Mouse (Mus musculus): ENCODE results near the gene Aco2.

Aco2 gene

GRCm38 (mm10) chr15:81943176-81943749, 71.2 kb downstream of the Aco2 start:
- DNase-seq (ENCODE audit: low read depth, low spot score): no peak

DNA sequence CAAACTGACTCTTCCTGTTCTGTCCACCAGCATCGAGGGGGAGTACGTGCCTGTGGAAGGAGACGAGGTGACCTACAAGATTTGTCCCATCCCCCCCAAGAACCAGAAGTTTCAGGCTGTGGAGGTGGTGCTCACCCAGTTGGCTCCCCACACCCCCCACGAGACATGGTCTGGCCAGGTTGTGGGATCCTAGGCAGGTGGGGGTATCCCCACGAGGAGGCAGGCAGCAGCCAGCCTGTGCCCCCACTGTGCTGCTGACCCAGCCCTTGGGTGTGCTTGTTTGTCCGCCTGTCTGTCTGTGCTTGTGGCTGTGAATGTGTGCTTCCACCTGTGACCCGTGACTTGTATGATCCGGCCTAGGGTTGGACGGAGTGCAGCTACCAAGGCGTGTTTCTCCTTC, 77.0 kb downstream of the Aco2 start:
- DNase-seq (ENCODE audit: low read depth, low spot score): no peak

- DNase-seq (ENCODE audit: low read depth, low spot score): no peak
Observed at GRCm38 (mm10) chr15:81949476-81950131, 77.5 kb downstream of the Aco2 start.

- no peak for DNase-seq (ENCODE audit: low read depth, low spot score)
Observed at GRCm38 (mm10) chr15:81950716-81951115, 78.6 kb downstream of the Aco2 start.

DNA sequence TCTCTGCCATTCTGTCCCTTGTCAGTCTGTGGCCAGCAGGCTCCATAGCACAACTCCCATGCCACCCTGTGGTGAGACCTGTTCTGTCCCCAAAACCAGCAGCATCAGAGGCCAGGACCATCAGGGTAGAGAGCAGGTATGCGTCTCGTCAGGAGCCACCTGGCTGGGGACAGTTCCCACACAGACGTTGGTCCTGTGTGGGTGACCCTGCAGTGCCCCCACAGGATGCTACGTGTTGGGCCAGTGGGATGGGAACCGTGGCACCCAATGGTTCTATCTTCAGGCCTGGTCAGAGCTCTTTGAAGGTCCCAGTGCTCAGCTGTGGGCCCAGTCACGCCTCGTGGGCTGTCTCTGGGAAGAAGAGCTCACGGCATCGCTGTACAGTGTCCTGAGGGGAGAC, 79.0 kb downstream of the Aco2 start:
- no peak for DNase-seq (ENCODE audit: low read depth, low spot score)

DNA sequence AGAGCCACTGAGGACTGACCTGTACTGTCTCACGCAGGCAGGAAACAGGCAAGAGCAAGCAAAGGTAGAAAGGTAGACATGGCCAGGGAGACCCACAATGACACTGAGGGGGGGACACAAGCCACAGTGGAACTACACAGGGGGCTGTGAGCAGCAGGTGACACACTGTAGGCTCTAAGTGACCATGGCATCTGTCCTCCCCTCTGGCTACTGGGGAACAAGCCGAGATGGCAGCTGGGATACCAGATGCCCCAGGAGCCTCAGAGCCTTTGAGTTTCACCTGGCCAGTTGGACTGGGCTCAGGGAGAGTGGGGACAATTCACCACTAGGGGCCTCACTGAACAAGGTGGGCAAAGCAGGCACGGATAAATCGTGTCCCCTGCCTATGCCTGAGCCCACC, 80.2 kb downstream of the Aco2 start:
- no peak for DNase-seq (ENCODE audit: low read depth, low spot score)

DNA sequence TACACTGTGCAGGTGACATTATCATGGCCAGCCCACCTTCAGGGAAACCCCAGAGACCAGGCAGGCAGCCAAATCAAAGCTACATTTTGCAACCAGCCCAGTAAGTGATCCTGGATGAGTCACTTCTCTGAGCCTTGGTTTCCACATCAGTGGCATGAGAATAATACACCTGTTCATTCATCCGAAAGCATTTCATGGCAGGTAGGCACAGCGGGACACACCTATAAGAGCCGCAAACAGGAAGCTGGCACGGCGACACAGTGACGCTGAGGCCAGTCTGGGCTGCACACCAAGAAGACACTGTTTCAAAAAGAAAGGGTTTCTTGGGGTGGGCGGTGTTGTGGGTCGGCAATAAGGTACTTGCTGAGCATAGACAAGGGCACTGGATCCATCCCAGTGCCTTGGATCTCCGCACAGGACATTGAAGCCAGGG, 82.1 kb downstream of the Aco2 start:
- DNase-seq (ENCODE audit: low read depth, low spot score): no peak

DNA sequence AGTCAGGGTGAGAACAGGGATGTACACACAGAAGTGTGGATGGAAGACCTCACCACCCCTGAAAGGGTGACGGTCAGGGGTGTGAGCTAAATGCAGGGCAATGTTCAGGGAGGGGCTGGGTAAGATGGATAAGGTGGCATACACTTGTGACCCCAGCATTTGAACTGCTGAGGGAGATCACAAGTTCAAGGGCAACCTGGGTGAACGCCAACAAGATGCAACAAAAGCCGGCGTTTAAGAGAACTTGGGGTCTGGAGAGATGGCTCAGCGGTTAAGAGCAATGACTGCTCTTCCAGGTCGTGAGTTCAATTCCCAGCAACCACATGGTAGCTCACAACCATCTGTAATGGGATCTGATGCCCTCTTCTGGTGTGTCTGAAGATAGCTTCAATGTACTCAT, 82.6 kb downstream of the Aco2 start:
- DNase-seq (ENCODE audit: low read depth, low spot score): no peak

- DNase-seq (ENCODE audit: low read depth, low spot score): no peak
Observed at GRCm38 (mm10) chr15:81955414-81955813, 83.3 kb downstream of the Aco2 start.

- DNase-seq (ENCODE audit: low read depth, low spot score): peak; percentile 68
Observed at GRCm38 (mm10) chr15:81956457-81956856, 84.3 kb downstream of the Aco2 start.

DNA sequence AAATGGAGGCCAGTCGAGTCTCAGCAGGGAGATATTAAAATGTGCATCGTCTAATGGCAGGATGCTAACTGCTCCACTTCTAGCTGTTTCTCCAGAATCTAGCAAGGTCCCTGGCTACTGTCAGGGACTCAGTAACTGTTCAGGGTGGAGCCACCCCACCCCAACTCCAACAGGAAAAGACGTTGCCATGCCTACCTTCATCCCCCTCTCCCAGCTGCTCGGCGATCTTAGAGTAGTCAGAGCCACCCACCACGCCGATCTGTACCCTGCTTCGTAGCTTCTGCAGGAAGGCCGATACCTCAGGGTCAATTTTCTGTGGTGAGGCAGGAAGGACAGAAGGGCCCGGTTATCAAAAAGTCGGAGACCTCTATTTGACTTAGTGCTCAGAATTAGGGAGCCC, 85.5 kb downstream of the Aco2 start:
- DNase-seq (ENCODE audit: low read depth, low spot score): no peak

- no peak for DNase-seq (ENCODE audit: low read depth, low spot score)
Observed at GRCm38 (mm10) chr15:81958906-81959305, 86.8 kb downstream of the Aco2 start.

GRCm38 (mm10) chr15:81960171-81961077, 88.3 kb downstream of the Aco2 start, which contains the start of gene Pmm1:
Pmm1 (minus strand) TSS chr15:81960930.
- peak; percentile 96 for DNase-seq (ENCODE audit: low read depth, low spot score)

GRCm38 (mm10) chr15:81961078-81961451, 89.0 kb downstream of the Aco2 start:
- no peak for DNase-seq (ENCODE audit: low read depth, low spot score)

DNA sequence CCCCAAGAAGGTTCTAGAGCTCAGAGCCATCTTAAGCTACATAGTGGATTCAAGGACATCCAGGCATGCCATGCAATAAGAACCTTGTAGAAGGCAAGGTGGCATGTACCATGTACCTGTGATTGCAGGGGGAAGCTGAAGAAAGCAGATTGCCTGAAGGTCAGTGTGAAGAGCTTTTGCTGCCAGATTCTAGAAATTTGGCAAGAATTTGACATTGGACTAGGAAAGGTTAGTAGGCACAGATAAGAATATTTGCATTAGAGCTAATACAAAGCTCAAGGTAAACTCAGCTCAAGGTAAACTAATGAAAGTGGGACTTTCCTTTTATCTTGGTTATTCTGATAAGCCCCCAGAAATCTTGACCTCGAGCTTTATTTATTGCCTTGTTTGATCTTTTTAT, 92.2 kb downstream of the Aco2 start:
- no peak for DNase-seq (ENCODE audit: low read depth, low spot score)

All from retina, postnatal 7 days (tissue).